In the genomic region with DNA sequence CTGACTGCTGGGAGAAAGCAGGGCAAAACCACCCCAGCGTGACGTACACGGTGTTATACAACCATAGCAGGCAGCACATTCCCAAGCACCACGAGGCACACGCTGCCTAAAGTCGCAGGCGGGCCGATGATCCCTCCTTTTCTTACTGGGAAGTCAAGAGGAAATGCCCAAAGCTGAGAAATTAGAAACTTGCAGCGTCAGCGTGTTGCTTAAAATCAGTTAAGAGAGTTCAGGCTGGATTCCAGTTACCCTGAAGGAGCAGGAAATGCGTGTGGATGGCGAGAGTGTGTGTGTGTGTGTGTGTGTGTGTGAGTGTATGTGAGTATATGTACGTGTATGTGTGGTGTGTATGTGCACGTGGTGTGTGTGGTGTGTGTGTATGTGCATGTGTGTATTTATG, we compare ENCODE assay signal across 10 mouse cellular contexts. TPM values are rescaled to one million over a fixed set of nuclear protein-coding genes. Genes with fewer than 3 reads are reported as not detected.
DNase-seq lines count a peak whose midpoint lies in the region; ATAC-seq and TF ChIP-seq lines count a peak whose summit lies in the region.
"Had no signal": no experiment of that assay in that cellular context is flagged by ENCODE, and none has a peak within 500 bp of the region (broad histone marks: within the 10 kb centered on the region; RNA-seq: fewer than 3 reads in every experiment).

No protein-coding gene starts in this region.

- 38% methylated on average over 14 of the region's 14 CpGs for WGBS in lung, postnatal 0 days
- 77% methylated on average over 14 of the region's 14 CpGs for WGBS in midbrain, embryonic 15.5 days

- intact Hi-C loops in left cerebral cortex, adult 2 months (cut with DNase I): no loop called here

- H3K27me3 ChIP-seq in lung, postnatal 0 days (replicated peaks; ENCODE audit: insufficient read depth, low read length): no peaks in the 10 kb centered on the region
- H3K27me3 ChIP-seq in midbrain, embryonic 15.5 days (replicated peaks): 0 out of 2 replicates have a peak, but pooled peaks cover 3% of the 10 kb centered on the region
- H3K27me3 ChIP-seq: embryonic facial prominence, embryonic 13.5 days; liver, embryonic 15.5 days had no signal

- H3K4me1 ChIP-seq in lung, postnatal 0 days (ENCODE audit: insufficient read depth, low read depth, low read length): peaks cover 9% of the 10 kb centered on the region; the same call in 1 of the 2 replicates
- H3K4me1 ChIP-seq in midbrain, embryonic 15.5 days: no peaks in the 10 kb centered on the region

- no peaks in the 10 kb centered on the region for H3K9me3 ChIP-seq in lung, postnatal 0 days (ENCODE audit: low read length)
- H3K9me3 ChIP-seq in midbrain, embryonic 15.5 days: no peaks in the 10 kb centered on the region
- H3K9me3 ChIP-seq: embryonic facial prominence, embryonic 13.5 days; hindbrain, embryonic 10.5 days; liver, embryonic 15.5 days had no signal

- no peak for TF ChIP-seq CTCF in lung, postnatal 0 days (IDR thresholded peaks at IDR 0.05)
- TF ChIP-seq CTCF in brain, embryonic 14.5 days (IDR thresholded peaks at IDR 0.05; ENCODE audit: borderline replicate concordance, extremely low read depth, insufficient read depth, insufficient read length): no peak
- TF ChIP-seq CTCF in left cerebral cortex, adult 2 months (IDR thresholded peaks at IDR 0.05): no peak

- DNase-seq in lung, postnatal 0 days (ENCODE audit: low spot score): peak; percentile 81
- DNase-seq in lung, postnatal 14 days: no peak
- DNase-seq in brain, embryonic 14.5 days (ENCODE audit: low read depth): peak; percentile 24
- DNase-seq in kidney, adult 18-20 months: peak; percentile 65
- no peak for DNase-seq in left cerebral cortex, adult 2 months (ENCODE audit: extremely low spot score in 1 of 2, low spot score in 2 of 2)

- TF ChIP-seq POLR2A in brain, embryonic 14.5 days (IDR thresholded peaks at IDR 0.05; ENCODE audit: borderline replicate concordance, extremely low read depth, insufficient read depth, insufficient read length, poor library complexity, severe bottlenecking): no peak

- H3K4me3 ChIP-seq in lung, postnatal 0 days (ENCODE audit: low read depth, low read length): no peak overlapping the region
- no peak overlapping the region for H3K4me3 ChIP-seq in midbrain, embryonic 15.5 days
- no peak overlapping the region for H3K4me3 ChIP-seq in left cerebral cortex, adult 2 months
- H3K4me3 ChIP-seq: embryonic facial prominence, embryonic 13.5 days; hindbrain, embryonic 10.5 days; liver, embryonic 15.5 days had no signal

- no peaks in the 10 kb centered on the region for H3K36me3 ChIP-seq in lung, postnatal 0 days (ENCODE audit: insufficient read depth, low read length)
- no peaks in the 10 kb centered on the region for H3K36me3 ChIP-seq in midbrain, embryonic 15.5 days (replicated peaks)
- H3K36me3 ChIP-seq: embryonic facial prominence, embryonic 13.5 days; hindbrain, embryonic 10.5 days; liver, embryonic 15.5 days had no signal

- H3K9ac ChIP-seq in lung, postnatal 0 days (replicated peaks; ENCODE audit: low read depth): no peak overlapping the region
- no peak overlapping the region for H3K9ac ChIP-seq in midbrain, embryonic 15.5 days
- H3K9ac ChIP-seq: embryonic facial prominence, embryonic 13.5 days; liver, embryonic 15.5 days had no signal

- TF ChIP-seq EP300 in lung, postnatal 0 days (IDR thresholded peaks at IDR 0.05): no peak

- H3K27ac ChIP-seq in lung, postnatal 0 days (ENCODE audit: low read length): no peak overlapping the region
- H3K27ac ChIP-seq in midbrain, embryonic 15.5 days: no peak overlapping the region
- no peak overlapping the region for H3K27ac ChIP-seq in left cerebral cortex, adult 2 months
- H3K27ac ChIP-seq: hindbrain, embryonic 10.5 days; liver, embryonic 15.5 days had no signal

- ATAC-seq in lung, postnatal 0 days: peak; percentile 9; the same call in 1 of the 2 replicates
- ATAC-seq in megakaryocyte progenitor cell, adult 5-6 weeks (replicated peaks; ENCODE audit: poor library complexity): peak; percentile 70
- no peak for ATAC-seq in midbrain, embryonic 15.5 days (replicated peaks)

- H3K4me2 ChIP-seq in lung, postnatal 0 days (replicated peaks; ENCODE audit: low read depth, low read length): no peak overlapping the region
- H3K4me2 ChIP-seq in midbrain, embryonic 15.5 days: no peak overlapping the region
- H3K4me2 ChIP-seq: embryonic facial prominence, embryonic 13.5 days; liver, embryonic 15.5 days had no signal

RNA-seq across cellular contexts. Expression of gene Tmem37, which starts 16.8 kb away (rescaled TPM):
- 121 and 127 TPM in 2 replicates for polyA plus RNA-seq in lung, postnatal 0 days (2015; fragmentation: Nextera tagmentation; extraction: Ambion mirVana)
- 5.0 and 5.4 TPM in 2 replicates for polyA plus RNA-seq in brain, embryonic 14.5 days (2012; rRNA removed)
- total RNA-seq in megakaryocyte progenitor cell, adult 5-6 weeks (2015): 0.12 TPM in 1 of 2 replicates, not detected in the other
- total RNA-seq in megakaryocyte progenitor cell, adult 5-6 weeks (2017): 0.46 TPM in 1 of 2 replicates, not detected in the other
- polyA plus RNA-seq in midbrain, embryonic 15.5 days (2015; fragmentation: Nextera tagmentation; extraction: Ambion mirVana): 7.6 and 9.6 TPM in 2 replicates
- total RNA-seq in left cerebral cortex, adult 2 months (2021): 1 to 10 TPM; 1.6 to 2.5 TPM

RNA-seq across cellular contexts. Expression of gene Sctr, which starts 50.4 kb away (rescaled TPM):
- polyA plus RNA-seq in lung, postnatal 0 days (2015; fragmentation: Nextera tagmentation; extraction: Ambion mirVana): 0.14 TPM in 2 replicates
- 1.2 and 1.7 TPM in 2 replicates for polyA plus RNA-seq in brain, embryonic 14.5 days (2012; rRNA removed)
- total RNA-seq in megakaryocyte progenitor cell, adult 5-6 weeks (2015): not detected in 2 replicates
- not detected in 2 replicates for total RNA-seq in megakaryocyte progenitor cell, adult 5-6 weeks (2017)
- polyA plus RNA-seq in midbrain, embryonic 15.5 days (2015; fragmentation: Nextera tagmentation; extraction: Ambion mirVana): 0.75 and 1.4 TPM in 2 replicates
- total RNA-seq in left cerebral cortex, adult 2 months (2021): under 1 TPM; 0.43 to 0.77 TPM
- polyA plus RNA-seq: embryonic facial prominence, embryonic 13.5 days; liver, embryonic 15.5 days had no signal

Comparison
In these comparisons a context has a peak if more than half of its experiments do, and no peak if none do; other contexts are left out.
1. DNase-seq: peak in lung, postnatal 0 days (single experiment), brain, embryonic 14.5 days (single experiment) and kidney, adult 18-20 months (single experiment); none in lung, postnatal 14 days (single experiment) and left cerebral cortex, adult 2 months (0 of 2).
2. RNA of gene Tmem37, which starts 16.8 kb away (polyA plus RNA-seq): 121 to 127 TPM in lung, postnatal 0 days; 7.6 to 9.6 TPM in midbrain, embryonic 15.5 days and 5.0 to 5.4 TPM in brain, embryonic 14.5 days; every median in the first group is over 10 times any median in the second.